Mouse (Mus musculus): Measurements from ENCODE around the gene Fam193a.

- TF ChIP-seq USF1 (IDR thresholded peaks at IDR 0.05; ENCODE audit: low read depth, low read length) = no peak
- no peak for TF ChIP-seq USF2 (IDR thresholded peaks at IDR 0.05; ENCODE audit: borderline replicate concordance in 1 of 2, insufficient read depth in 1 of 2, low read depth in 1 of 2, low read length in 2 of 2)
- no peak for TF ChIP-seq POLR2A (IDR thresholded peaks at IDR 0.05; ENCODE audit: control insufficient read depth in 1 of 2, insufficient read depth in 1 of 2, low read depth in 1 of 2, low read length in 2 of 2, poor library complexity in 1 of 2)
- TF ChIP-seq TCF12 (IDR thresholded peaks at IDR 0.05; ENCODE audit: low read depth, low read length) = no peak
- TF ChIP-seq POLR2AphosphoS2 (IDR thresholded peaks at IDR 0.05; ENCODE audit: low read length) = no peak
- TF ChIP-seq MAX (IDR thresholded peaks at IDR 0.05; ENCODE audit: low read length) = no peak
- no peak for TF ChIP-seq UBTF (IDR thresholded peaks at IDR 0.05; ENCODE audit: borderline replicate concordance, insufficient read depth, low read depth, low read length)
- TF ChIP-seq ETS1 (IDR thresholded peaks at IDR 0.05; ENCODE audit: low read depth, low read length) = no peak
These were observed 127.0 kb downstream of the Fam193a start for GRCm38 (mm10) chr5:34496745-34497144.

Data from MEL (cell line).